Mouse (Mus musculus) left cerebral cortex, adult 8-10 months (tissue): Measurements from ENCODE around the gene Traip. TPM values are rescaled to one million over a fixed set of nuclear protein-coding genes. Genes with fewer than 3 reads are reported as not detected.

Source experiments
- DNase-seq, 2 experiments: peaks; one replicate each; pipeline ENCODE4 v3.0.0; 2022; ENCODE audit warnings: low spot score in 2 of 2
- total RNA-seq, 4 experiments: library from RNA; stranded (reverse); gene quantifications; 2 replicates each; pipeline ENCODE4 v1.2.4; 2022

Gene Traip
- 10 to 100 TPM in 3 of 4 experiments, 1 to 10 TPM in 1; 8.6 to 11.9 (median 11.3) TPM for total RNA-seq

GRCm38 (mm10) chr9:107949922-107950235, at the start of gene Traip:
Gene Traip, plus strand, starts transcription at chr9:107950136.
- no peak for DNase-seq

GRCm38 (mm10) chr9:107900840-107901626, 48.9 kb upstream of the Traip start:
- peak; percentile 76 to 81 for DNase-seq

GRCm38 (mm10) chr9:107901627-107901914, 48.4 kb upstream of the Traip start:
- DNase-seq: no peak

GRCm38 (mm10) chr9:107904726-107905125, 45.2 kb upstream of the Traip start:
- DNase-seq: peak; percentile 69 to 93

GRCm38 (mm10) chr9:107906252-107906966, 43.5 kb upstream of the Traip start, which contains the start of gene Mst1r:
Gene Mst1r, plus strand, starts transcription at chr9:107906873.
- no peak for DNase-seq

GRCm38 (mm10) chr9:107906967-107907800, 42.8 kb upstream of the Traip start:
- no peak for DNase-seq

GRCm38 (mm10) chr9:107907801-107908120, 42.2 kb upstream of the Traip start:
- DNase-seq: no peak

- no peak for DNase-seq
Observed at GRCm38 (mm10) chr9:107908410-107909158, 41.4 kb upstream of the Traip start.

GRCm38 (mm10) chr9:107910025-107910769, 39.7 kb upstream of the Traip start:
- DNase-seq: no peak

GRCm38 (mm10) chr9:107914764-107915420, 35.0 kb upstream of the Traip start:
- DNase-seq: no peak

GRCm38 (mm10) chr9:107917895-107918608, 31.9 kb upstream of the Traip start:
- peak in 1 of 2 experiments; percentile 46 for DNase-seq

GRCm38 (mm10) chr9:107918884-107919283, 31.1 kb upstream of the Traip start:
- DNase-seq: no peak

GRCm38 (mm10) chr9:107919441-107919840, 30.5 kb upstream of the Traip start:
- no peak for DNase-seq

- DNase-seq: no peak
Observed at GRCm38 (mm10) chr9:107923021-107923420, 26.9 kb upstream of the Traip start.

- no peak for DNase-seq
Observed at GRCm38 (mm10) chr9:107923956-107924355, 26.0 kb upstream of the Traip start.

GRCm38 (mm10) chr9:107925251-107925650, 24.7 kb upstream of the Traip start:
- no peak for DNase-seq

- no peak for DNase-seq
Observed at GRCm38 (mm10) chr9:107926920-107927420, 23.0 kb upstream of the Traip start.

- no peak for DNase-seq
Observed at GRCm38 (mm10) chr9:107927749-107928148, 22.2 kb upstream of the Traip start.

GRCm38 (mm10) chr9:107928169-107928568, 21.8 kb upstream of the Traip start, which contains the start of gene Actl11:
Gene Actl11, plus strand, starts transcription at chr9:107928469.
- no peak for DNase-seq
